Comparison of ENCODE assay signal across 8 mouse cellular contexts in genomic region chr15:79892213-79892541, GRCm38 (mm10). TPM values are rescaled to one million over a fixed set of nuclear protein-coding genes. Genes with fewer than 3 reads are reported as not detected.
DNase-seq lines count a peak whose midpoint lies in the region; ATAC-seq lines count a peak whose summit lies in the region.

No protein-coding gene starts in this region.

- intact Hi-C loops in left cerebral cortex, postnatal 36 days (cut with DNase I) = no loop called here

- 2% methylated on average over 12 of the region's 12 CpGs for WGBS in heart, embryonic 16.5 days

- H3K27me3 ChIP-seq in erythroblast, embryonic 14.5 days (ENCODE audit: control insufficient read depth) = no peaks in the 10 kb centered on the region
- H3K27me3 ChIP-seq in heart, embryonic 16.5 days (ENCODE audit: control insufficient read depth, insufficient read depth, low read length) = no peaks in the 10 kb centered on the region

- H3K4me3 ChIP-seq in erythroblast, embryonic 14.5 days (replicated peaks) = peak overlapping the region; percentile 74
- peak overlapping the region; percentile 70 for H3K4me3 ChIP-seq in heart, embryonic 16.5 days (ENCODE audit: low read length)

- DNase-seq in CD4-positive, CD25-positive, alpha-beta regulatory T cell, adult 2 months (ENCODE audit: low read depth, low spot score) = peak; percentile 72
- DNase-seq in adipocyte (ENCODE audit: low spot score) = peak; percentile 66
- peak; percentile 81 for DNase-seq in kidney, postnatal 10 days
- DNase-seq in lung, postnatal 4 days = peak; percentile 79 to 85
- peak; percentile 79 for DNase-seq in skeletal muscle tissue, adult 2 months (ENCODE audit: low read depth, low spot score)
- DNase-seq in left cerebral cortex, postnatal 36 days (ENCODE audit: low spot score in 2 of 2) = no peak

- peak; percentile 86 for ATAC-seq in heart, embryonic 16.5 days (replicated peaks; ENCODE audit: extremely low read depth, insufficient read depth, low FRiP score)

- no peaks in the 10 kb centered on the region for H3K9me3 ChIP-seq in erythroblast, embryonic 14.5 days (ENCODE audit: control insufficient read depth, low read length)
- no peaks in the 10 kb centered on the region for H3K9me3 ChIP-seq in heart, embryonic 16.5 days (replicated peaks; ENCODE audit: control insufficient read depth, low read length)

- peak overlapping the region; percentile 83 for H3K27ac ChIP-seq in heart, embryonic 16.5 days (ENCODE audit: low read length)

- peaks cover 33% of the 10 kb centered on the region for H3K4me1 ChIP-seq in erythroblast, embryonic 14.5 days (ENCODE audit: control insufficient read depth)
- H3K4me1 ChIP-seq in heart, embryonic 16.5 days (ENCODE audit: control insufficient read depth, insufficient read depth, low read length) = peaks cover 13% of the 10 kb centered on the region

- no peaks in the 10 kb centered on the region for H3K36me3 ChIP-seq in erythroblast, embryonic 14.5 days (ENCODE audit: control insufficient read depth)
- H3K36me3 ChIP-seq in heart, embryonic 16.5 days (ENCODE audit: control insufficient read depth, insufficient read depth) = no peaks in the 10 kb centered on the region

- H3K4me2 ChIP-seq in heart, embryonic 16.5 days (ENCODE audit: low read depth, low read length) = peak overlapping the region; percentile 95

- H3K9ac ChIP-seq in heart, embryonic 16.5 days (ENCODE audit: low read length) = peak overlapping the region; percentile 77

RNA-seq across cellular contexts. Expression of gene Apobec3, which starts 0.7 kb away (rescaled TPM):
- 0.03 and 0.07 TPM in 2 replicates for polyA plus RNA-seq in erythroblast, embryonic 14.5 days (2012)
- 25.1 and 40.7 TPM in 2 replicates for polyA plus RNA-seq in heart, embryonic 16.5 days (2015; fragmentation: Nextera tagmentation; extraction: Ambion mirVana)
- 1 to 10 TPM; 4.9 to 5.1 TPM for total RNA-seq in left cerebral cortex, postnatal 36 days (2021)

RNA-seq across cellular contexts. Expression of gene Cbx6, which starts 57.7 kb away (rescaled TPM):
- 2.7 and 4.0 TPM in 2 replicates for polyA plus RNA-seq in erythroblast, embryonic 14.5 days (2012)
- 57.0 and 59.0 TPM in 2 replicates for polyA plus RNA-seq in heart, embryonic 16.5 days (2015; fragmentation: Nextera tagmentation; extraction: Ambion mirVana)
- total RNA-seq in left cerebral cortex, postnatal 36 days (2021) = 100 to 1,000 TPM; 412 to 417 TPM

RNA-seq across cellular contexts. Expression of gene Npcd, which starts 58.1 kb away (rescaled TPM):
- polyA plus RNA-seq in erythroblast, embryonic 14.5 days (2012) = not detected in 2 replicates
- not detected in 2 replicates for polyA plus RNA-seq in heart, embryonic 16.5 days (2015; fragmentation: Nextera tagmentation; extraction: Ambion mirVana)
- total RNA-seq in left cerebral cortex, postnatal 36 days (2021) = 10 to 100 TPM; 17.3 to 19.1 TPM

Comparison
In these comparisons a context has a peak if more than half of its experiments do, and no peak if none do; other contexts are left out.
1. DNase-seq: peak in CD4-positive, CD25-positive, alpha-beta regulatory T cell, adult 2 months (single experiment), adipocyte (single experiment), kidney, postnatal 10 days (single experiment), lung, postnatal 4 days (2 of 2) and skeletal muscle tissue, adult 2 months (single experiment); none in left cerebral cortex, postnatal 36 days (0 of 2).
2. RNA of gene Apobec3, which starts 0.7 kb away (polyA plus RNA-seq): 25.1 to 40.7 TPM in heart, embryonic 16.5 days; 0.03 to 0.07 TPM in erythroblast, embryonic 14.5 days; every median in the first group is over 10 times any median in the second.
3. RNA of gene Cbx6, which starts 57.7 kb away (polyA plus RNA-seq): 57.0 to 59.0 TPM in heart, embryonic 16.5 days; 2.7 to 4.0 TPM in erythroblast, embryonic 14.5 days; every median in the first group is over 10 times any median in the second.